Mouse (Mus musculus) liver, postnatal 0 days (tissue): ENCODE data around the gene Ccnjl. TPM values are rescaled to one million over a fixed set of nuclear protein-coding genes. Genes with fewer than 3 reads are reported as not detected.

Experiments used
- ATAC-seq: fragments of 200-750 bp; cut with Nextera tagmentation; 2 replicates; pipeline ENCODE4 v1.8.0; 2017; ENCODE audit warnings: mild to moderate bottlenecking, moderate library complexity
- DNase-seq: peaks from one replicate; pipeline ENCODE4 v3.0.0-alpha.2; 2016
- H3K27ac ChIP-seq: fragments of 300-500 bp; sonication (generic); 2 replicates; pipeline ENCODE4 v1.5.1; 2014; ENCODE audit warnings: antibody characterized with exemption, moderate library complexity, mild to moderate bottlenecking, low read depth
- H3K27me3 ChIP-seq: fragments of 300-500 bp; sonication (generic); 2 replicates; pipeline ENCODE4 v1.6.1; 2014; ENCODE audit warnings: low read length, control low read depth, mixed read lengths; ENCODE audit not compliant: insufficient read depth
- H3K36me3 ChIP-seq: fragments of 300-500 bp; sonication (generic); replicated peaks from 2 replicates; pipeline ENCODE4 v1.6.1; 2014; ENCODE audit warnings: mild to moderate bottlenecking, control low read depth, low read length, moderate library complexity, mixed read lengths; ENCODE audit not compliant: insufficient read depth
- H3K4me1 ChIP-seq: fragments of 300-500 bp; sonication (generic); 2 replicates; pipeline ENCODE4 v1.6.1; 2014; ENCODE audit warnings: antibody characterized with exemption, mild to moderate bottlenecking, control low read depth; ENCODE audit not compliant: insufficient read depth
- H3K4me2 ChIP-seq: fragments of 300-500 bp; sonication (generic); 2 replicates; pipeline ENCODE4 v1.6.1; 2014; ENCODE audit warnings: low read depth, mild to moderate bottlenecking, low read length, moderate library complexity, mixed read lengths
- H3K4me3 ChIP-seq: fragments of 300-500 bp; sonication (generic); 2 replicates; pipeline ENCODE4 v1.5.1; 2014; ENCODE audit warnings: low read depth, low read length
- H3K9ac ChIP-seq: fragments of 300-500 bp; sonication (generic); replicated peaks from 2 replicates; pipeline ENCODE4 v1.6.1; 2014; ENCODE audit warnings: mild to moderate bottlenecking, moderate library complexity
- H3K9me3 ChIP-seq: fragments of 300-500 bp; sonication (generic); 2 replicates; pipeline ENCODE4 v1.6.1; 2016; ENCODE audit warnings: mild to moderate bottlenecking, control low read depth, low read length, mixed read lengths
- CTCF ChIP-seq: sonication (generic); IDR thresholded peaks from 2 replicates; pipeline ENCODE4 v1.5.1; 2016; ENCODE audit warnings: antibody characterized with exemption, low read depth
- EP300 ChIP-seq: IDR thresholded peaks from 2 replicates; pipeline ENCODE4 v1.6.1; 2016; ENCODE audit warnings: antibody characterized with exemption, low read depth, mild to moderate bottlenecking
- WGBS: fragments of 180-500 bp; shearing (Covaris S2); extraction: QIAGEN DNeasy Blood & Tissue Kit; methylation state at CpG from one replicate; pipeline ENCODE4 v1.1.7; 2014; ENCODE audit not compliant: insufficient replicate concordance; 5-methylcytosine and 5-hydroxymethylcytosine counted together
- polyA plus RNA-seq: library from polyadenylated mRNA; unstranded; fragments of >200 nt; fragmentation: Nextera tagmentation; extraction: Ambion mirVana; gene quantifications from 2 replicates; pipeline ENCODE4 v1.2.1, GENCODE M21; 2015

The Ccnjl gene
- polyA plus RNA-seq, 1 experiment from 2014 or later: 1.5 TPM

DNA sequence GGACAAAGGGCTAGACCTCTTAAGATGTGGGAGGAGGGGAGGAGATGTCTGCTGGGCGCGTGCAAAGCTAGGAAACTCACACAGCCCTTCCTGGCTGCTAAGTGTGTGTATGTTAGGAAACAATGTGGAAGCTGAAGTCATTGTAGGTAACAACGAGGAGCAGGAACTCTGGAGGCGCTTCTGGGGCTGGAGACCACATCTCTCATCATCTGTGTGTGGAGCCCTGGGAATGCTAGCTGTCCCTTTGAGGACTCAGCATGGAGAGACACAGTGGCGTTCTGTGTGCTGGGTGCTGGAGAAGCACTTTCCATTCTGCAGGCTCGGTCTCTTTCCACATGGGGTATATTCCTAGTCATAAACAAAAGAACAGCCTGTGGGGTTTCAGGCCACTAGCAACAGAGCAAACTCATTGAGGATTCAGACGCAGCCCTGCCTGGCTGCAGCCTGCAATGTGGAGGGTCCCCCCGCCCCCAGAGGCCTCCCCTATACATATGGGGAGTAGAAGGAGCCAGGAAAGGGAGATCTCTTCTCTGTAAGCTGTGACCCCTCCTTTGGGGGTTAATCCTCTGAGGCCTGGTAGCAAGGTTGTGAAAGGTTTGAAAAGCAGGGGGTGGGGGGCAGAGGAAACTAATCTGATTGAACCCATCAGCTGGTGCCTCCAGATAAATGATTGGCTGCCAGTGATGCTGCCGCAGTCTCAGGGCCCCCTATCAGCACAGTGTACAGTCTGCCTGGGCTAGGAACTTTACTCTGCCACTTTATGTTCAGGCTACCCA is 47.0 kb downstream of the Ccnjl start:
- Histone ChIP-seq H3K9me3 (no peaks in the 10 kb centered on the region), H3K27me3 (no peaks in the 10 kb centered on the region), H3K36me3 (no peaks in the 10 kb centered on the region), H3K27ac (no peak overlapping the region), H3K4me2 (no peak overlapping the region), H3K4me1 (no peaks in the 10 kb centered on the region), H3K9ac (no peak overlapping the region), H3K4me3 (no peak overlapping the region)
- WGBS: 27% methylated on average over 9 of the region's 9 CpGs
- DNase-seq (no peak), ATAC-seq (no peak)
- TF ChIP-seq CTCF: no peak
- no peak for TF ChIP-seq EP300

DNA sequence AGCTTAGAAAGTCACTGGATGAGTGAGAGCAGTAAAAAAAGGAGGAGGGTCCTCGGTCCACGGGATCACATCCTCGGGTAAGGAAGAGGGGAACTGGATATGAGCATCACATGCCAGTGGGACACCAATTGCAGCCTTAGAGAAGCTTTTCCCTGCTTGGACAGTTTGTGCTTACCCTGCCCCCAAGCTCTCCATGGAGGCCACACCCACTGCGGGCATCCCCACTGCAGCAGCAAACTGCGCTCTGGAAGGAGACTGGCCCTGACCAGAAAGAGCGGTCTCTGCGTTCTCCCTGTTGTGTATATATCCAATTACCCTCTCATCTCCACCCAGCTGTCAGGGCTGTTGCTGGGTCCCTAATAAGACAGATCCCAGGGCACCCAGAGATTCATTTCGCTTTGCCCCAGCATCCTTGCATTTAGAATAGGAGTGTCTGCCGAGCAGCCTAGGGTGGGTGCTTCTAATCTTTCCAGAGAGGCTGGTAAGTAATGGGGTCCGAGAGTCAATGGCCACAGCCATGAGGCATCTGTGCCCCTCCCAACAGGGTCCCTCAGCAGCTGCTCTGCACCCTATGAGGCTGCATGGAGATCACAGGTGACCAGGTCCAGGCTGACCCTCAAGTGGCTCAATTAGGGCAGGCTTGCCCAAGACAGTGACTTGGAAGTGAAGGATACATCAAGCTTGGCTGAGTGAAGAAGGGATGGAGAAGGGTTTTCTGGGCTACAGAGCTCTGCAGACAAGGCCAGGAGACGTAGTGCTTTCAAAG is 49.3 kb downstream of the Ccnjl start:
- 79% methylated on average over 11 of the region's 11 CpGs for WGBS
- Histone ChIP-seq H3K27ac (no peak overlapping the region), H3K9me3 (no peaks in the 10 kb centered on the region), H3K4me2 (no peak overlapping the region), H3K9ac (no peak overlapping the region), H3K36me3 (no peaks in the 10 kb centered on the region), H3K27me3 (no peaks in the 10 kb centered on the region), H3K4me1 (no peaks in the 10 kb centered on the region), H3K4me3 (no peak overlapping the region)
- no peak for ATAC-seq
- DNase-seq: no peak
- TF ChIP-seq EP300: no peak
- no peak for TF ChIP-seq CTCF

DNA sequence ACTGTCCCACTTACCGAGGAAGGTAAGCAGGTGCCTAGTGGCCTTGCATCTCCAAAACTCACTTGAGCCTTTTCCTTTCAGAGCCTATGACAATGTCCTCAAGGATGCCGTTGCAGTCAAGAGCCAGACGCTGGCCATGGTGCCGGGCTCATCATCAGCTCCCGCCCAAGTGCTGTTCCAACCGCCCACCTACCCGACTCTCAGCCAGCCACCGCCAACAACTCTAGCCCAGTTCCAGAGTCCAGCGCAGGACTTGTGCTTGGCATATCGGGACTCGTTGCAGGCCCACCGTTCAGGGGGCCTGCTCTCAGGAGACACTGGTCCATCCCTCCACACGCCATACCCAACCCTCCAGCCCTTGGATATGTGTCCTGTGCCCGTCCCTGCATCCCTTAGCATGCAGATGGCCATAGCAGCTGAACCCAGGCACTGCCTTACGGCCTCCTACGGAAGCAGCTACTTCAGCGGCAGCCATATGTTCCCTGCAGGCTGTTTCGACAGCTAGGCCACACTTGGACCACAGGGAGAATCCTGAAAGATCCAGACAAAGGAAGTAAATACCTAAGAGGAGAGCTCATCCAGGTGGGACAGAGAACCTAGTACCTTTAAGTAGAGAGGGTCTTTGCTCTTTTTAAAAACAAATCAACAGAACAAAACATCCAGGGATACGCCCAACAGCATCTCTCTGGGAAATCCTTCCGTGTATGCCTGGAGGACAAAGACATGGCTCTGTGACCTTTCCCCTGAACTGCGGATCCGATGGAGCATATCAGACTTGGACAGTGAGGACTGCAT is 56.8 kb downstream of the Ccnjl start:
- Histone ChIP-seq H3K27me3 (no peaks in the 10 kb centered on the region), H3K36me3 (no peaks in the 10 kb centered on the region)

DNA sequence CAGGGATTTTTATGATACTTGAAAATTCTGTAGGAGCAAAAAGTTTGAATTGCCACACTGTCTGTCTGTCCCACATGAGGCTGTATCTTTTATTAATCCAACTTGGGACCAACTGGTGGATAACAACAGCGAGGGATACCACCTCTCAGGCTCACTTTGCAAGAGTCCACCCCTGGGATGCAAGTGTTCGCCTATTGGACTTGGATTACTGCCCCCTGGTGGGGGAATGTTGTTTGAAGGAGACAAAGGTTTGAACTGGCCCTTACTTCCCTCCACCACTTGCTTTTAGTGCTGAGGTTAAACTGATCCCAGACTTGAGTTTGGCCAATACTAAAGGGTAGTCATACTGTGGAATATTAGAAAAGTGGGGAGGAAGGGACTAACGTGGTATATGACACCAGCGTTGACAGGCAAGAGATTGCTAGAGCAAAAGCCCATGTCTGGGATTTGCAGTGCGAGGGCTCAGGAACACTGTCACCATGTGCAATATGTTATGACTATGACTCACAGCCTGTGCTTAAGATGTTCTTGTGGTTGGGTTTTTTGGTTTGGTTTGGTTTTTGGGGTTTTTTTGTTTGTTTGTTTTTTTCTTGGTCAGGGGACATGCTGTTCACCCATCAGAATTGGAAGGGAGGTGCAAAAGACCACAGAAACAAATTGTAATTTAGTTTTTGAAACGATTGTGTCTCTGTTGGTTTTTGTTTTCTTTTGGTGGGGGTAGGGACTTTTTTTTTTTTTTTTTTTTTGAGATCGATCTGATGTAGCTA is 57.9 kb downstream of the Ccnjl start, which contains the start of gene 4933415A04Rik:
TSS of gene 4933415A04Rik (plus strand) at position 717 of the 767 bp plus-strand sequence.
- DNase-seq (peak; percentile 75), ATAC-seq (no peak)
- H3K4me2 ChIP-seq: no peak within 1 kb of the TSS
- no peak within 1 kb of the TSS for H3K9ac ChIP-seq
- no peaks in the 10 kb centered on the region for H3K4me1 ChIP-seq
- no peaks in the 10 kb centered on the region for H3K36me3 ChIP-seq
- H3K27ac ChIP-seq: no peak within 1 kb of the TSS
- no peaks in the 10 kb centered on the region for H3K27me3 ChIP-seq
- WGBS: 58% methylated on average over 7 of the region's 7 CpGs
- no peak within 1 kb of the TSS for H3K4me3 ChIP-seq
- TF ChIP-seq CTCF (peak; percentile 72), EP300 (no peak)
- no peaks in the 10 kb centered on the region for H3K9me3 ChIP-seq

More for the DNA sequence above, 56.8 kb downstream of the Ccnjl start:
- 85% methylated on average over 22 of the region's 22 CpGs for WGBS
- TF ChIP-seq CTCF: no peak
- TF ChIP-seq EP300: no peak
- Histone ChIP-seq H3K4me2 (no peak overlapping the region), H3K4me1 (no peaks in the 10 kb centered on the region), H3K9me3 (no peaks in the 10 kb centered on the region), H3K9ac (no peak overlapping the region), H3K4me3 (no peak overlapping the region), H3K27ac (no peak overlapping the region)
- no peak for ATAC-seq
- DNase-seq: no peak

DNA sequence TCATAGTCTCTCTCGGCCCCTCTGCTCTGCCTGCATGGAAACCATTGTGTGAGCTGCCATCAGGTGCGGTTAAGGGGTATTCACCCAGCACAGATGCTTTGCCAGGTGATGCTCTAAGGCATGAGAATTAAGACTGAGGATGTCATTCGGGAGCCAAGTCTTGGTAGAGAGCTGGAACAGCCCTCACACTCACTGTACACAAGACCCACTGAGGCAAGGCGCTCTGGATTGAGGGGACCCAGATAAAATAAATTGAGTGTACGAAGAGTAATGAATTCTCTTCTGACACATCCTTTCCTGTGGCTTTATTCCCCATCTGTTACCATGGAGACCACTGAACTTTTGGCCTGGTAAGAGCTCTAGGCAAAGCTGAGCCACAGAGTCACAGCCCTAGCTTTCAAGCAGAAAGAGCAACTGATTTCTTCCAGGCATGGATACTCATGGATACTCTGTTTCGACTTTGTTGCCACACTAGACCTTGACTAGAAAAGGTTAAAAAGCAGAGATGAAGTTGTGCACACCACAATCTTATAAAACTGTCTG is 61.0 kb downstream of the Ccnjl start:
- Histone ChIP-seq H3K9ac (no peak overlapping the region), H3K9me3 (no peaks in the 10 kb centered on the region), H3K4me1 (no peaks in the 10 kb centered on the region), H3K27me3 (no peaks in the 10 kb centered on the region), H3K36me3 (no peaks in the 10 kb centered on the region), H3K4me2 (no peak overlapping the region), H3K4me3 (no peak overlapping the region), H3K27ac (no peak overlapping the region)
- no peak for TF ChIP-seq CTCF
- no peak for TF ChIP-seq EP300
- WGBS: 64% methylated on average over 6 of the region's 6 CpGs
- no peak for ATAC-seq
- no peak for DNase-seq
